Mouse (Mus musculus) hindbrain, embryonic 13.5 days (tissue): ENCODE data around the gene Mtif3. TPM values are rescaled to one million over a fixed set of nuclear protein-coding genes. Genes with fewer than 3 reads are reported as not detected.

Experiments used
- ATAC-seq: fragments of 200-750 bp; cut with Nextera tagmentation; 2 replicates; pipeline ENCODE4 v1.8.0; 2017; ENCODE audit warnings: moderate TSS enrichment; ENCODE audit not compliant: low FRiP score
- H3K27ac ChIP-seq: fragments of 300-500 bp; sonication (generic); 2 replicates; pipeline ENCODE4 v1.5.1; 2015; ENCODE audit warnings: inconsistent platforms, mild to moderate bottlenecking, moderate library complexity
- H3K27me3 ChIP-seq: fragments of 300-500 bp; sonication (generic); 2 replicates; pipeline ENCODE4 v1.6.1; 2015; ENCODE audit warnings: mild to moderate bottlenecking, inconsistent platforms
- H3K36me3 ChIP-seq: fragments of 300-500 bp; sonication (generic); 2 replicates; pipeline ENCODE4 v1.6.1; 2015; ENCODE audit warnings: mild to moderate bottlenecking, inconsistent platforms
- H3K4me1 ChIP-seq: fragments of 300-500 bp; sonication (generic); replicated peaks from 2 replicates; pipeline ENCODE4 v1.6.1; 2015; ENCODE audit warnings: inconsistent platforms
- H3K4me2 ChIP-seq: fragments of 300-500 bp; sonication (generic); 2 replicates; pipeline ENCODE4 v1.6.1; 2015; ENCODE audit warnings: inconsistent platforms, mild to moderate bottlenecking, moderate library complexity
- H3K4me3 ChIP-seq: fragments of 300-500 bp; sonication (generic); 2 replicates; pipeline ENCODE4 v1.5.1; 2015; ENCODE audit warnings: mild to moderate bottlenecking, inconsistent platforms
- H3K9ac ChIP-seq: fragments of 300-500 bp; sonication (generic); 2 replicates; pipeline ENCODE4 v1.6.1; 2015; ENCODE audit warnings: mild to moderate bottlenecking, inconsistent platforms
- H3K9me3 ChIP-seq: fragments of 300-500 bp; sonication (generic); 2 replicates; pipeline ENCODE4 v1.6.1; 2016; ENCODE audit warnings: inconsistent platforms
- WGBS: fragments of 180-500 bp; shearing (Covaris S2); methylation state at CpG from one replicate; pipeline ENCODE4 v1.1.7; 2015; 5-methylcytosine and 5-hydroxymethylcytosine counted together
- polyA plus RNA-seq: library from polyadenylated mRNA; unstranded; fragments of >200 nt; fragmentation: Nextera tagmentation; extraction: Ambion mirVana; gene quantifications from 2 replicates; pipeline ENCODE4 v1.2.1, GENCODE M21; 2015

Gene Mtif3
- 24.7 and 26.5 TPM in 2 replicates for polyA plus RNA-seq

DNA sequence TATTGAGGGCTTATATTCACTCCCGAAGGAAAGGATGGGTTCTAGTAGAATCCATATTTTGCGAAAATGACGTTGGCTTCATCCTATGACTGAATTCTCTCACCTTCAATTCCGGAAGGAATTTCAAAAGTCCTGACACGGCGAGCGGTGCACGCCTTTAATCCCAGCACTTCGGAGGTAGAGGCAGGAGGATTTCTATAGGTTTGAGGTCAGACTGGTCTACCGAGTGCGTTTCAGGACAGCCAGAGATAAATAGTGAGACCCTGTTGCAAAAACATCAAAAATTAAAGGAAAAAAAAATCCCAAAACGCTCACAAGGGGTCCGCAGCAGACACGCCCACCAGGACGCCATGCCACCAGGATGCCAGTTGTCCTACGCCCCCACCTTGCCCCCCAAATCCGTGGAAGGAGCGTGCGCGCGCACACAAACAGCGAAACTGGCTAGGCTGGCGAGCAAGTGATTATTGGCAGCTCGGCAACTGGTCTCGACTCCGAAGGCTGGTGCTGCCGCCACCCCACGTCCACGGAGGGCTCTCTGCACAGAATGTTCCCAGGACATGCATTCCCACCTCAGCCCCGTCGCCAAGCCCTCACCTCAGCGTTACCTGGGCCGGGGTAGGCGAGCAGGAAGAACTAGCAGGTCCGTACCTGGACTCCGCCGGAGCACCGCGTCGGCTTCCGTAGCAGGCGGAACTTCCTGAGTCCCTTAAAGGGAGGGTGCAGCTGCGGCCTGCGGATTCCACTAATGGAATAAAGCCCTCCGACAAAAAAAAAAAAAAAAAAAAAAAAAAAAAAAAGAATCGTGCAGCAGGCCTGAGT is at the start of gene Mtif3:
Gene Mtif3, minus strand, starts transcription at position 683 of the 819 bp plus-strand sequence.
- Histone ChIP-seq H3K27me3 (peaks cover 3% of the 10 kb centered on the region; the same call in 1 of the 2 replicates), H3K9ac (peak within 1 kb of the TSS; percentile 86), H3K4me2 (peak within 1 kb of the TSS; percentile 81), H3K9me3 (no peaks in the 10 kb centered on the region), H3K27ac (peak within 1 kb of the TSS; percentile 78), H3K4me1 (peaks cover 13% of the 10 kb centered on the region), H3K36me3 (peaks cover 19% of the 10 kb centered on the region), H3K4me3 (peak within 1 kb of the TSS; percentile 85)
- WGBS = 2% methylated on average over 46 of the region's 46 CpGs
- peak; percentile 74 for ATAC-seq

DNA sequence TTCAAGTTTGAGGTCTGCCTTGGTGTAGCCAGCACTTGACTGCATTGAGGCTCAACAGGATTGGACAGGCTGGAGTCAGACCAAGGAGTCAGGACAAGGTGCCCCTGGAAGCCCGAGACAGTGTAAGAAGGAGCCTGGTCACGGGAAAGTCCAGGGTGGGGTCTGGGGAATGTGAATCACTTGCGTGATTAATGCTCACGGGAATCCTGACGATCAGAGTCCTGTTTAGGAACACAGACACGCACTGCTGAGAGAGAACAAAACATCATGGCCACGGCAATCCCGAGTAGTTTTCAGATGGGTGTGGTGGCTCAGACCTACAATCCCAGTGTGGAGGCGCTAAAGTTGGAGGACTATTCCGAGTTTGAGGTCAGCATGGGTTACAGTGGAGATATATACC is 47.7 kb upstream of the Mtif3 start:
- no peaks in the 10 kb centered on the region for H3K27me3 ChIP-seq
- no peak overlapping the region for H3K27ac ChIP-seq
- 79% methylated on average over 10 of the region's 10 CpGs for WGBS
- no peaks in the 10 kb centered on the region for H3K9me3 ChIP-seq
- no peak overlapping the region for H3K9ac ChIP-seq
- H3K36me3 ChIP-seq = no peaks in the 10 kb centered on the region
- H3K4me1 ChIP-seq = peaks cover 6% of the 10 kb centered on the region; the same call in 1 of the 2 replicates
- H3K4me2 ChIP-seq = no peak overlapping the region
- ATAC-seq = no peak
- no peak overlapping the region for H3K4me3 ChIP-seq

DNA sequence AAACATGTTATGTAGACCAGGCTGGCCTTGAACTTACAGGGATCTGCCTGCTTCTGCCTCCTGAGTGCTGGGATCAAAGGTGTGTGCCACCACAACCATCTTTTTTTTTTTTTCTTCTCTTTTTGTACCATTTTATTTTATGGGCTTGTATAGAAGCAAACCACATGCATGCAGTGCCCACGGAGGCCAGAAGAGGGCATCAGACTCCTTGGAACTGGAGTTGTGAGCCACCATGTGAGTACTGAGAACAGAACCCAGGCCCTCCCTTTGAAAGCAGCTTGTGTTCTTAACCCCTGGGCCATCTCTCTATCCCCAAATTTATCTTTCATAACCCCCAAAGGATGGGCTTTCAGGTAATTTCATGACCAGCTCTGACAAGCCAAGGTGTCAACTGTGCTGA is 39.7 kb upstream of the Mtif3 start:
- H3K36me3 ChIP-seq = no peaks in the 10 kb centered on the region
- no peak overlapping the region for H3K4me3 ChIP-seq
- 81% methylated on average over 1 of the region's 1 CpGs for WGBS
- ATAC-seq = no peak
- no peak overlapping the region for H3K9ac ChIP-seq
- no peak overlapping the region for H3K27ac ChIP-seq
- H3K9me3 ChIP-seq = 0 out of 2 replicates have a peak, but pooled peaks cover 4% of the 10 kb centered on the region
- H3K4me2 ChIP-seq = no peak overlapping the region
- H3K4me1 ChIP-seq = no peaks in the 10 kb centered on the region
- H3K27me3 ChIP-seq = no peaks in the 10 kb centered on the region

DNA sequence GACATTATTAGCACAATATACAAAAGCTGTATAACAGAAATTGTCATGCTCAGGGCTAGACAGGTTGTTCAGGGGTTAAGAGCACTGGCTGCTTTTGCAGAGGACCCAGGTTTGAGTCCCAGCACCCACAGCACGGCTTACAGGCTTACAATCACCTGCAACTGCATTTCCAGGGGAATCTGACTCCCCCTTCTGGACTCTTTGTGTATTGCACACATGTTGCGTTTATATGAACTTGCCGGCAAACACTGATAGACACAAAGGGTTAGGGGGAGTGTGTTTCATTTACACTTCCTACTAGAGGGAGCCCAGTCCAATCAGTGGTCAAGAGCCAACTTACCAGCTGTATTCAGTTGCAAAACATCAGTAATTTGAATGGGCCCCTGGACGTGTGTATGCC is 37.7 kb upstream of the Mtif3 start:
- WGBS = 80% methylated on average over 4 of the region's 4 CpGs
- H3K27ac ChIP-seq = no peak overlapping the region
- no peak overlapping the region for H3K4me2 ChIP-seq
- H3K9me3 ChIP-seq = 0 out of 2 replicates have a peak, but pooled peaks cover 4% of the 10 kb centered on the region
- H3K4me3 ChIP-seq = no peak overlapping the region
- no peak for ATAC-seq
- H3K4me1 ChIP-seq = no peaks in the 10 kb centered on the region
- no peaks in the 10 kb centered on the region for H3K27me3 ChIP-seq
- H3K36me3 ChIP-seq = no peaks in the 10 kb centered on the region
- no peak overlapping the region for H3K9ac ChIP-seq

DNA sequence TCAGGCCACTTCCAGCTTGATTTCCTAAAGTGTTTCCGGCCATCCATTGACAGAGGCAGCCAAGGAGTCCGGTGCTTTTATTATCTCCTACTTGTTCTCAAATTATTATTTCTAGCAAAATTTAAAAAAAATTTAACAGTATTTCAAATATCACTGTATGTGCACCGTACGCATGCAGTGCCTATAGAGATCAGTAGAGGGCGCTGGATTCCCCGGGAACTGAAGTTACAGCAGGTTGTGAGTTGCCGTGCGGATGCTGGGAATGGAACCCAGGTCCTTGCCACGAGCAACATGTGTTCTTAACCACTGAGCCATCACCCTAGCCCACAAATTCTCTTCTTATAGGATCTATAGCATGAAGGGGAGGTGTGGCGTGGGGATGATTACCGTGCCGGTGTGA is 35.2 kb upstream of the Mtif3 start:
- WGBS = 92% methylated on average over 12 of the region's 12 CpGs

DNA sequence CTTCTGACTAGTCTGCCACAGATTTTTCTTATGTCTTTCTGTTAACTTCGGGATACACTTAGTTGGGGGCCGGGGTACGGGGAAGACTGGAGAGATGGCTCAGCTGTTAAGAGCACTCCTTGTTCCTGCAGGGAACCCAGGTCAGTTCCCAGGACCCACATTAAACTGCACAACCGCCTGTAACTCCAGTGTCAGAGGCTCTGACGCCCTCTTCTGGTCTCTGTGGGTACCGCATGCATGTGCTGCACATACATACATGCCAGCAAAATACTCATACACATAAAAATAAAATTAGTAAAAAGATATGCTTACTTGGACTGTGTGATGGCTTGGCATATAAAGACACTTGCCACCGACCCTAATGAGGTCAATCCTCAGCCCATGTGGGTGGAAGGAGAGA is 33.2 kb upstream of the Mtif3 start:
- no peaks in the 10 kb centered on the region; the same call in 1 of the 2 replicates for H3K4me1 ChIP-seq
- no peaks in the 10 kb centered on the region for H3K27me3 ChIP-seq
- no peak overlapping the region for H3K9ac ChIP-seq
- H3K9me3 ChIP-seq = no peaks in the 10 kb centered on the region
- H3K4me3 ChIP-seq = no peak overlapping the region
- no peak overlapping the region for H3K4me2 ChIP-seq
- WGBS = 83% methylated on average over 7 of the region's 7 CpGs
- H3K27ac ChIP-seq = no peak overlapping the region
- H3K36me3 ChIP-seq = no peaks in the 10 kb centered on the region
- no peak for ATAC-seq

More for the DNA sequence above, 35.2 kb upstream of the Mtif3 start:
- Histone ChIP-seq H3K27me3 (no peaks in the 10 kb centered on the region), H3K4me1 (no peaks in the 10 kb centered on the region; the same call in 1 of the 2 replicates), H3K27ac (no peak overlapping the region), H3K4me2 (no peak overlapping the region), H3K9ac (no peak overlapping the region), H3K4me3 (no peak overlapping the region), H3K36me3 (no peaks in the 10 kb centered on the region), H3K9me3 (no peaks in the 10 kb centered on the region)
- no peak for ATAC-seq

DNA sequence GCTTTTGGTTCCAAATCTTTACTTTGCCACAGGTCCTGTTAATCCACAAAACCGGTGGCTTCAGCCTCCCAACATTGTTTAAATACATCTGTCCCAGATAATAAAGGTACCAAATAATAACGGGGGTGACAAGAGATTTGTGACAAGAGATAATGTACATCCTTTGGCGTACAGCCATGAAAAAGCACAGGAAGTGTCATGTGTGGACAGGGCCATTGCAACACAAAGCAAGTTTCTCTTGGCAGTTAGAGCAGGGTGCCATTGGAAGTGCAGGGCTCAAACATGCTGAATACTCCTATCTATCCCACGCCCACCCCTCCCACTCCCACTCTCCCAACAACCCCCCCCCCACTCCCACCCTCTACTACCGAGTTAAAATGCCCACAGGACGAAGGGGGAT is 31.4 kb upstream of the Mtif3 start:
- Histone ChIP-seq H3K4me1 (no peaks in the 10 kb centered on the region; the same call in 1 of the 2 replicates), H3K27ac (peak overlapping the region; percentile 53; the same call in 1 of the 2 replicates), H3K36me3 (no peaks in the 10 kb centered on the region), H3K4me3 (no peak overlapping the region), H3K4me2 (no peak overlapping the region), H3K9ac (no peak overlapping the region), H3K27me3 (no peaks in the 10 kb centered on the region), H3K9me3 (no peaks in the 10 kb centered on the region)
- WGBS = 72% methylated on average over 6 of the region's 6 CpGs
- no peak for ATAC-seq

DNA sequence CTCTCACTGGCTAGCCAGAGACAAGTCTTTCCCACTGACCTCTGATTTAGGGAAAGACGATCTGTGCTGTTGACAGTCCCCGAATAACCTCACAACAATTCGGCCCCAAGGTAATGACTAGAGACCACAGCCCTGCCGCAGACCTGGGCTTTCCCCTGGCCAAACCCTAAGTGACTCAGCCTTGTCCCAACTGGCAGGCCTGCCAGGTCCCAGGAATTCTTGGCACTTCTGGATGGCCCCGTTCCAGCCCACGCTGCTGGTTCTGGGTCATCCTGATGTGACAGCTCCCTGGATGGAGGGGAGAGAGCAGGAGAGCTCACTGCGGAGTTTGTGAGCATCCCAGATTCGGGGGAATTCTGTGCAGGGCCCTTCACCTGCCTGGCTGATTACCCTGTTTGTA is 29.9 kb upstream of the Mtif3 start:
- Histone ChIP-seq H3K4me1 (no peaks in the 10 kb centered on the region; the same call in 1 of the 2 replicates), H3K36me3 (no peaks in the 10 kb centered on the region), H3K27me3 (no peaks in the 10 kb centered on the region), H3K27ac (peak overlapping the region; percentile 14; the same call in 1 of the 2 replicates), H3K4me2 (no peak overlapping the region), H3K9ac (no peak overlapping the region), H3K4me3 (no peak overlapping the region), H3K9me3 (no peaks in the 10 kb centered on the region)
- no peak for ATAC-seq
- WGBS = 83% methylated on average over 8 of the region's 8 CpGs

DNA sequence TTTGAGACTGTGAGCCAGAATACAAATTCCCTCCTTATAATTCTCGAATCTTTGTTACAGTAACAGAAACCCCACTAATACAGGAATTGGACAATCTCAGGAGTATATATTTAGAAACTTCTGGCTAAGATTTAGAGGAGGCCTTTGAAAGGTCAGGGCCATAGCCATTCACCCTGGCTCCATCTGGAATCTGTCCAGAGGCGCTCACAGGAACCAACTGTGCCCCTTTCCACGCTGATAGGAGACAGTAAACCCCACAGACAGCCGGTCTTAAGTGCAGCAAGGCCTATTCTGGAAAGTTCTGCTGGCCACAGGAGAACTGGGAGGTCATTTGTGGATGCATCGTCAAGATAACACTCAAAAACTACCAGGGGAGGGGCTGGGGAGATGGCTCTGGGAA is 25.5 kb upstream of the Mtif3 start:
- Histone ChIP-seq H3K9me3 (no peaks in the 10 kb centered on the region), H3K27ac (no peak overlapping the region), H3K36me3 (no peaks in the 10 kb centered on the region), H3K27me3 (peaks cover 17% of the 10 kb centered on the region), H3K4me3 (no peak overlapping the region), H3K4me2 (no peak overlapping the region), H3K4me1 (peaks cover 12% of the 10 kb centered on the region), H3K9ac (no peak overlapping the region)
- ATAC-seq = no peak
- 88% methylated on average over 5 of the region's 5 CpGs for WGBS

DNA sequence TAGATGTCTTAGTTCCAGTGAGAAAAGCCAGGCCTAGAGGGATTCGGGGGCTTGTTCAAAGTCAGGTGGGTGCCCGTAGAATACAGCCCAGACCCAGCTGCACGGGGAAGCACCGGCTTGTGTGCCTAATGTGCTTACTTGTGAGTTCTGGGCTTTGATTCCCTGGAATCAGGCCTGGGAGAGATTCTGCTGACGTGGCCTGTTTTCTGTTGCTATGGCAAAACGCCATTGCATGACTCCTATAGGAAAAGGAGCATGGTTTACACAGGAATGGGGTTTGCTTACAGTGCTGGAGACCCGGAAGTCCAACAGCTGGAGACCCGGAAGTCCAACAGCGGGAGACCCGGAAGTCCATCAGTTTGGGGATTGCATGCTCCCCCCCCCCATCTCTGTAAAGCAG is 24.0 kb upstream of the Mtif3 start:
- no peak for ATAC-seq
- WGBS = 82% methylated on average over 10 of the region's 10 CpGs

DNA sequence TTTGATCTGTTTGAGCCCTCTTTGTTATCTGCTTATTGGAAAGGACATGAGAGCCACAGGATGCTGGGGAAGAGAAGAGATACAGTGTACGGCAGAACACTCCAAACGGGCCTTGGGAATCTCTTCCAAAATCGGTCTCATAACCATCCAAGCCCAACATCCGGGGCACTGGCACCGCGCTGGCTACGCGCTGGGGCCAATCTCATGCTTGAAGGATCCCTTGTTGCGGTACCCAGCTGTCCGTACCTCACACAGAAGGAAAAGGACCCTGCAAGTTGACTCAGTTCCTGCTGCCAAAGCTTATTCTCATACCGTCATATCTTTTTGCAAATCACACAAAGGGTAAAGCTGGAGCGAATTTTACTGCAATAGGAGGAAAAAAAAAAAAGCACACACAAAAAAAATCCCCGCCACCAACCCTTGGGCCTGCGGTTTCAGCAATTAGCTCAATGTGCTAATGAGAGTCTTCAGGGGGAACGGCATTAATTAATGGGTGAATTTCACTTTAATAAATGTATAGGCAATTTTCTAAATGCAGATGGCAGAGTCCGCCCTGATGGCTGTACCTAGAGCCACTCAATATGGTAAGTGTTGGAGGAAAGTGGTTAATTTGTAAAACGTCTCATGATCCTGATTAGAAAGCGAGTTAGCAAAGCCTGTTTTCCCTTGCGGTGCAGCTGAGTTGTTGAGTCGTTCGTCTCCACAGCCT is 22.3 kb upstream of the Mtif3 start:
- ATAC-seq = no peak
- Histone ChIP-seq H3K27me3 (peaks cover 41% of the 10 kb centered on the region), H3K4me2 (peak overlapping the region; percentile 23), H3K9ac (no peak overlapping the region), H3K27ac (peak overlapping the region; percentile 60), H3K36me3 (no peaks in the 10 kb centered on the region), H3K9me3 (no peaks in the 10 kb centered on the region), H3K4me3 (no peak overlapping the region), H3K4me1 (peaks cover 12% of the 10 kb centered on the region)
- WGBS = 55% methylated on average over 21 of the region's 21 CpGs

More for the DNA sequence above, 24.0 kb upstream of the Mtif3 start:
- Histone ChIP-seq H3K27ac (no peak overlapping the region), H3K9me3 (no peaks in the 10 kb centered on the region), H3K36me3 (no peaks in the 10 kb centered on the region), H3K4me2 (no peak overlapping the region), H3K4me1 (peaks cover 12% of the 10 kb centered on the region), H3K9ac (no peak overlapping the region), H3K4me3 (no peak overlapping the region), H3K27me3 (peaks cover 25% of the 10 kb centered on the region)

DNA sequence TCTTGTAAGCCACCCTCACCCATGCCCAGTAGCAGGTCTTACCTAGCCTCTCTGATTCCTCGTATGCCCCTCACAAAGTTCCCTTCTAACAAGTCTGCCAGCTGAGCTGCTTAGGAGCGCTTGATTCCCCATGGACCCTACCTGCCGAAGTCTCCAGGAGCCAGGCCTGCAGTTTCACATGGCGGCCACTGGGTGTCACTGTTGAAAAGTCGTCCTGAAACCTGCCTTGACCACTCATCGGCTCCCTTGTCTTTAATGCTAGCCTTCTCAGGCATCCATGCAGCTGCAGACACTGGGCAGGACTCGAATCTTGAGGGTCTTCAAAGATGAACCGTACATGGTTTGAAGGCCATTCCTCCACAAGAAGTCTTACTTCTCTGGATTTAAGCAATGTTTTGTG is 19.6 kb upstream of the Mtif3 start:
- Histone ChIP-seq H3K9me3 (no peaks in the 10 kb centered on the region), H3K27me3 (peaks cover 43% of the 10 kb centered on the region), H3K4me2 (no peak overlapping the region), H3K9ac (no peak overlapping the region), H3K4me1 (peaks cover 12% of the 10 kb centered on the region), H3K36me3 (no peaks in the 10 kb centered on the region), H3K27ac (no peak overlapping the region), H3K4me3 (no peak overlapping the region)
- ATAC-seq = peak; percentile 33; the same call in 1 of the 2 replicates
- WGBS = 13% methylated on average over 8 of the region's 8 CpGs
